Mouse (Mus musculus) midbrain, embryonic 11.5 days (tissue): ENCODE measurements around the gene Tex33. TPM values are rescaled to one million over a fixed set of nuclear protein-coding genes. Genes with fewer than 3 reads are reported as not detected.

Source experiments
- ATAC-seq: fragments of 200-750 bp; cut with Nextera tagmentation; 2 replicates; pipeline ENCODE4 v1.8.0; 2017; ENCODE audit warnings: moderate TSS enrichment, moderate library complexity; ENCODE audit not compliant: low FRiP score
- DNase-seq: peaks from one replicate; pipeline ENCODE4 v3.0.0; 2015; ENCODE audit warnings: low spot score; ENCODE audit errors: missing footprints
- H3K27ac ChIP-seq: fragments of 300-500 bp; sonication (generic); 2 replicates; pipeline ENCODE4 v1.5.1; 2014; ENCODE audit warnings: low read depth, low read length
- H3K27me3 ChIP-seq: fragments of 300-500 bp; sonication (generic); 2 replicates; pipeline ENCODE4 v1.6.1; 2014; ENCODE audit warnings: mild to moderate bottlenecking, low read length, moderate library complexity, mixed read lengths; ENCODE audit not compliant: control insufficient read depth, insufficient read depth
- H3K36me3 ChIP-seq: fragments of 300-500 bp; sonication (generic); 2 replicates; pipeline ENCODE4 v1.6.1; 2014; ENCODE audit warnings: mild to moderate bottlenecking, low read length, moderate library complexity, mixed read lengths; ENCODE audit not compliant: control insufficient read depth, insufficient read depth
- H3K4me1 ChIP-seq: fragments of 300-500 bp; sonication (generic); 2 replicates; pipeline ENCODE4 v1.6.1; 2014; ENCODE audit warnings: low read length; ENCODE audit not compliant: control insufficient read depth, insufficient read depth
- H3K4me2 ChIP-seq: fragments of 300-500 bp; sonication (generic); 2 replicates; pipeline ENCODE4 v1.6.1; 2014; ENCODE audit warnings: mild to moderate bottlenecking, moderate library complexity
- H3K4me3 ChIP-seq: fragments of 300-500 bp; sonication (generic); 2 replicates; pipeline ENCODE4 v1.5.1; 2014; ENCODE audit warnings: low read depth, low read length
- H3K9ac ChIP-seq: fragments of 300-500 bp; sonication (generic); 2 replicates; pipeline ENCODE4 v1.6.1; 2014; ENCODE audit warnings: low read length
- H3K9me3 ChIP-seq: fragments of 300-500 bp; sonication (generic); 2 replicates; pipeline ENCODE4 v1.6.1; 2016; ENCODE audit warnings: low read length; ENCODE audit not compliant: control insufficient read depth
- WGBS: fragments of 180-500 bp; shearing (Covaris S2); extraction: QIAGEN DNeasy Blood & Tissue Kit; methylation state at CpG from one replicate; pipeline ENCODE4 v1.1.7; 2014; 5-methylcytosine and 5-hydroxymethylcytosine counted together
- polyA plus RNA-seq: library from polyadenylated mRNA; unstranded; fragments of >200 nt; fragmentation: Nextera tagmentation; extraction: Ambion mirVana; gene quantifications from 2 replicates; pipeline ENCODE4 v1.2.1, GENCODE M21; 2014

Tex33 gene
- polyA plus RNA-seq, result not detected in 2 replicates

GRCm38 (mm10) chr15:78395478-78395962 is at the start of gene Tex33:
Tex33 (minus strand) TSS chr15:78395912.
- Histone ChIP-seq H3K36me3 (no peaks in the 10 kb centered on the region), H3K4me1 (no peaks in the 10 kb centered on the region), H3K4me3 (no peak within 1 kb of the TSS), H3K9me3 (no peaks in the 10 kb centered on the region), H3K27ac (no peak within 1 kb of the TSS), H3K27me3 (no peaks in the 10 kb centered on the region), H3K4me2 (no peak within 1 kb of the TSS), H3K9ac (no peak within 1 kb of the TSS)
- DNase-seq, result no peak
- WGBS, result 87% methylated on average over 8 of the region's 8 CpGs
- no peak for ATAC-seq

GRCm38 (mm10) chr15:78443857-78444256 is 48.1 kb upstream of the Tex33 start:
- WGBS, result 55% methylated on average over 6 of the region's 6 CpGs
- no peaks in the 10 kb centered on the region for H3K9me3 ChIP-seq
- H3K27ac ChIP-seq, result no peak overlapping the region
- ATAC-seq (no peak), DNase-seq (no peak)
- no peaks in the 10 kb centered on the region for H3K36me3 ChIP-seq
- H3K4me2 ChIP-seq, result no peak overlapping the region
- no peak overlapping the region for H3K9ac ChIP-seq
- no peak overlapping the region for H3K4me3 ChIP-seq
- H3K27me3 ChIP-seq, result no peaks in the 10 kb centered on the region
- peaks cover 6% of the 10 kb centered on the region for H3K4me1 ChIP-seq

- no peaks in the 10 kb centered on the region for H3K27me3 ChIP-seq
- no peaks in the 10 kb centered on the region for H3K9me3 ChIP-seq
- peaks cover 11% of the 10 kb centered on the region for H3K4me1 ChIP-seq
- no peak overlapping the region for H3K27ac ChIP-seq
- no peak for DNase-seq
- 87% methylated on average over 19 of the region's 19 CpGs for WGBS
- H3K36me3 ChIP-seq, result no peaks in the 10 kb centered on the region
- H3K4me3 ChIP-seq, result no peak overlapping the region
- H3K9ac ChIP-seq, result no peak overlapping the region
- H3K4me2 ChIP-seq, result no peak overlapping the region
- no peak for ATAC-seq
Observed at GRCm38 (mm10) chr15:78442231-78442630, 46.5 kb upstream of the Tex33 start.

DNA sequence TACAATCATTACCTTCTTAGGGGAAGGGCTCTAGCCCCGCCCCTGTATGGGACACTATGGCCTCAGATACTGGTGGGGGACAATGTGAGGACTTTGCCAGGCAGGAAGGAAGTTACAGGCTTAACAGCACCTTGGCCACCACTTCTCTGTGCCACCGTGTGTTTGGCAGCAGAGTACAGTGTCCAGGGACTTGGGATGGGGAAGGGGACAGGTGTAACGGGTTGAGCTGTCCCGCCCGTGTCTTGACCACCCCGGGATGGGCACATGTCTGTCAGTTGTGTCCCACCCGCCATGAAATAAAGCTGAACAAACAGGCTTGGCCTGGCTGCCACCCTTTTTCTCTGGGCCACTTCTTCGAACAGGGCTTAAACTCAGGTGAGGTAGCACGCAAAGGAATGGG is 43.3 kb upstream of the Tex33 start:
- H3K4me1 ChIP-seq, result peaks cover 39% of the 10 kb centered on the region
- H3K4me3 ChIP-seq, result no peak overlapping the region
- DNase-seq (no peak), ATAC-seq (no peak)
- no peak overlapping the region for H3K4me2 ChIP-seq
- H3K36me3 ChIP-seq, result 0 out of 2 replicates have a peak, but pooled peaks cover 2% of the 10 kb centered on the region
- H3K27ac ChIP-seq, result no peak overlapping the region
- no peaks in the 10 kb centered on the region for H3K27me3 ChIP-seq
- no peak overlapping the region for H3K9ac ChIP-seq
- 60% methylated on average over 9 of the region's 9 CpGs for WGBS
- H3K9me3 ChIP-seq, result no peaks in the 10 kb centered on the region

- WGBS, result 49% methylated on average over 8 of the region's 8 CpGs
- no peak for DNase-seq
- H3K9me3 ChIP-seq, result no peaks in the 10 kb centered on the region
- no peaks in the 10 kb centered on the region for H3K27me3 ChIP-seq
- H3K9ac ChIP-seq, result no peak overlapping the region
- H3K4me1 ChIP-seq, result peaks cover 37% of the 10 kb centered on the region
- H3K36me3 ChIP-seq, result 0 out of 2 replicates have a peak, but pooled peaks cover 4% of the 10 kb centered on the region
- H3K4me2 ChIP-seq, result no peak overlapping the region
- H3K4me3 ChIP-seq, result no peak overlapping the region
- no peak overlapping the region for H3K27ac ChIP-seq
- no peak for ATAC-seq
Observed at GRCm38 (mm10) chr15:78438505-78438904, 42.8 kb upstream of the Tex33 start.

GRCm38 (mm10) chr15:78438018-78438394 is 42.3 kb upstream of the Tex33 start:
- DNase-seq (no peak), ATAC-seq (no peak)
- 37% methylated on average over 4 of the region's 4 CpGs for WGBS
- Histone ChIP-seq H3K4me1 (peaks cover 37% of the 10 kb centered on the region), H3K36me3 (0 out of 2 replicates have a peak, but pooled peaks cover 4% of the 10 kb centered on the region), H3K4me2 (no peak overlapping the region), H3K27me3 (no peaks in the 10 kb centered on the region), H3K9ac (no peak overlapping the region), H3K4me3 (no peak overlapping the region), H3K9me3 (no peaks in the 10 kb centered on the region), H3K27ac (no peak overlapping the region)

GRCm38 (mm10) chr15:78437237-78438017 is 41.7 kb upstream of the Tex33 start:
- Histone ChIP-seq H3K9ac (peak overlapping the region; percentile 54), H3K4me1 (peaks cover 37% of the 10 kb centered on the region), H3K27me3 (no peaks in the 10 kb centered on the region), H3K9me3 (no peaks in the 10 kb centered on the region), H3K4me3 (peak overlapping the region; percentile 25), H3K4me2 (peak overlapping the region; percentile 48), H3K36me3 (peaks cover 5% of the 10 kb centered on the region), H3K27ac (peak overlapping the region; percentile 68)
- 16% methylated on average over 23 of the region's 23 CpGs for WGBS
- DNase-seq (peak; percentile 88), ATAC-seq (peak; percentile 24; the same call in 1 of the 2 replicates)

GRCm38 (mm10) chr15:78436380-78437192 is 40.9 kb upstream of the Tex33 start:
- ATAC-seq, result peak; percentile 62
- WGBS, result 9% methylated on average over 22 of the region's 32 CpGs
- peaks cover 37% of the 10 kb centered on the region for H3K4me1 ChIP-seq
- H3K9ac ChIP-seq, result peak overlapping the region; percentile 54
- peak overlapping the region; percentile 68 for H3K27ac ChIP-seq
- DNase-seq, result peak; percentile 95
- H3K27me3 ChIP-seq, result no peaks in the 10 kb centered on the region
- peak overlapping the region; percentile 48 for H3K4me2 ChIP-seq
- H3K4me3 ChIP-seq, result peak overlapping the region; percentile 25
- no peaks in the 10 kb centered on the region for H3K9me3 ChIP-seq
- H3K36me3 ChIP-seq, result peaks cover 7% of the 10 kb centered on the region

DNA sequence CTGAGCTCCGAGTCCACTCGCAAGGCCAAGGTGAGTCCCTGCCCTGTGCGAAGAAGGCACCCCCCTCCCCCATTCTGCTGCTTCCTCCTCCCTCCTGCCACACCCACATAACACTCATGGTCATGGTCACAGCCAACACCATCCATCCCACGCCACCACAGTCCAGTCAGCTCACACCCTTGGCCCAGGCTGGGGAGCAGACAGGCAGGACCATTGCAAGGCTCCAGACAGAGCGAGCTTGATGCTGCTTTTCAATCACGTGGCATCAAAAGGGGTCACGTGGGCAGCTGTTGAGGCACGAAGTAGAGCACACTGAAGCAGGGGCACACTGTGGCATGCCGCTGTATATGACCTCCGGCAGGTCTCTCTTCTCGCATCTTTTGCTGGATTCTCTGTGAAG is 40.0 kb upstream of the Tex33 start:
- 81% methylated on average over 11 of the region's 11 CpGs for WGBS
- H3K9ac ChIP-seq, result no peak overlapping the region
- no peaks in the 10 kb centered on the region for H3K27me3 ChIP-seq
- no peak for ATAC-seq
- DNase-seq, result no peak
- peaks cover 7% of the 10 kb centered on the region for H3K36me3 ChIP-seq
- no peak overlapping the region for H3K4me2 ChIP-seq
- H3K4me3 ChIP-seq, result no peak overlapping the region
- no peaks in the 10 kb centered on the region for H3K9me3 ChIP-seq
- H3K27ac ChIP-seq, result no peak overlapping the region; the same call in 1 of the 2 replicates
- peaks cover 37% of the 10 kb centered on the region for H3K4me1 ChIP-seq
